Mouse (Mus musculus) heart, embryonic 11.5 days (tissue): ENCODE results near the gene Rab26. TPM values are rescaled to one million over a fixed set of nuclear protein-coding genes. Genes with fewer than 3 reads are reported as not detected.

ENCODE experiments used
- ATAC-seq: fragments of 200-750 bp; cut with Nextera tagmentation; replicated peaks from 2 replicates; pipeline ENCODE4 v1.8.0; 2017; ENCODE audit warnings: moderate library complexity; ENCODE audit not compliant: insufficient number of reproducible peaks, low FRiP score, low TSS enrichment
- H3K27ac ChIP-seq: fragments of 300-500 bp; sonication (generic); 2 replicates; pipeline ENCODE4 v1.5.1; 2014; ENCODE audit warnings: mild to moderate bottlenecking, low read depth, low read length
- H3K27me3 ChIP-seq: fragments of 300-500 bp; sonication (generic); 2 replicates; pipeline ENCODE4 v1.6.1; 2014; ENCODE audit warnings: mild to moderate bottlenecking, low read length, mixed read lengths; ENCODE audit not compliant: control insufficient read depth, insufficient read depth
- H3K36me3 ChIP-seq: fragments of 300-500 bp; sonication (generic); 2 replicates; pipeline ENCODE4 v1.6.1; 2014; ENCODE audit warnings: mild to moderate bottlenecking, low read length, moderate library complexity, mixed read lengths; ENCODE audit not compliant: control insufficient read depth, insufficient read depth
- H3K4me1 ChIP-seq: fragments of 300-500 bp; sonication (generic); 2 replicates; pipeline ENCODE4 v1.6.1; 2014; ENCODE audit warnings: low read length; ENCODE audit not compliant: control insufficient read depth, insufficient read depth
- H3K4me2 ChIP-seq: fragments of 300-500 bp; sonication (generic); 2 replicates; pipeline ENCODE4 v1.6.1; 2014; ENCODE audit warnings: mild to moderate bottlenecking, moderate library complexity
- H3K4me3 ChIP-seq: fragments of 300-500 bp; sonication (generic); 2 replicates; pipeline ENCODE4 v1.5.1; 2014; ENCODE audit warnings: low read depth, low read length
- H3K9ac ChIP-seq: fragments of 300-500 bp; sonication (generic); 2 replicates; pipeline ENCODE4 v1.6.1; 2014; ENCODE audit warnings: mild to moderate bottlenecking, low read depth, low read length, moderate library complexity
- H3K9me3 ChIP-seq: fragments of 300-500 bp; sonication (generic); replicated peaks from 2 replicates; pipeline ENCODE4 v1.6.1; 2016; ENCODE audit warnings: low read length; ENCODE audit not compliant: control insufficient read depth
- WGBS: fragments of 180-500 bp; shearing (Covaris S2); extraction: QIAGEN DNeasy Blood & Tissue Kit; methylation state at CpG from one replicate; pipeline ENCODE4 v1.1.7; 2014; ENCODE audit not compliant: insufficient replicate concordance; 5-methylcytosine and 5-hydroxymethylcytosine counted together
- polyA plus RNA-seq: library from polyadenylated mRNA; unstranded; fragments of >200 nt; fragmentation: Nextera tagmentation; extraction: Ambion mirVana; gene quantifications from 2 replicates; pipeline ENCODE4 v1.2.1, GENCODE M21; 2014

The Rab26 gene
- polyA plus RNA-seq, 1 experiment from 2014 or later: 1.9 TPM

GRCm38 (mm10) chr17:24540375-24540774, 6.4 kb upstream of the Rab26 start:
- no peaks in the 10 kb centered on the region for H3K36me3 ChIP-seq
- ATAC-seq: no peak
- no peaks in the 10 kb centered on the region for H3K4me1 ChIP-seq
- H3K4me2 ChIP-seq: no peak overlapping the region
- no peak overlapping the region for H3K4me3 ChIP-seq
- H3K9me3 ChIP-seq: no peaks in the 10 kb centered on the region
- WGBS: 10% methylated on average over 3 of the region's 3 CpGs
- H3K9ac ChIP-seq: no peak overlapping the region
- H3K27me3 ChIP-seq: peaks cover 6% of the 10 kb centered on the region; the same call in 1 of the 2 replicates
- H3K27ac ChIP-seq: no peak overlapping the region

GRCm38 (mm10) chr17:24538950-24539349, 4.9 kb upstream of the Rab26 start:
- Histone ChIP-seq H3K9ac (no peak overlapping the region), H3K36me3 (no peaks in the 10 kb centered on the region), H3K9me3 (no peaks in the 10 kb centered on the region), H3K4me2 (no peak overlapping the region), H3K4me1 (no peaks in the 10 kb centered on the region), H3K4me3 (no peak overlapping the region), H3K27me3 (no peaks in the 10 kb centered on the region), H3K27ac (no peak overlapping the region)
- WGBS: 56% methylated on average over 8 of the region's 8 CpGs
- no peak for ATAC-seq

- 42% methylated on average over 3 of the region's 3 CpGs for WGBS
- H3K4me1 ChIP-seq: peaks cover 8% of the 10 kb centered on the region
- H3K27ac ChIP-seq: no peak overlapping the region
- H3K4me2 ChIP-seq: no peak overlapping the region
- no peak overlapping the region for H3K4me3 ChIP-seq
- no peaks in the 10 kb centered on the region for H3K36me3 ChIP-seq
- H3K9me3 ChIP-seq: no peaks in the 10 kb centered on the region
- no peak for ATAC-seq
- H3K27me3 ChIP-seq: no peaks in the 10 kb centered on the region
- no peak overlapping the region for H3K9ac ChIP-seq
Measured at GRCm38 (mm10) chr17:24537536-24537935, 3.5 kb upstream of the Rab26 start.

GRCm38 (mm10) chr17:24535300-24535699, 1.3 kb upstream of the Rab26 start:
- H3K9ac ChIP-seq: no peak overlapping the region
- H3K4me3 ChIP-seq: no peak overlapping the region
- ATAC-seq: no peak
- no peaks in the 10 kb centered on the region for H3K9me3 ChIP-seq
- H3K4me1 ChIP-seq: peaks cover 12% of the 10 kb centered on the region
- peaks cover under 1% of the 10 kb centered on the region; the same call in 1 of the 2 replicates for H3K36me3 ChIP-seq
- 43% methylated on average over 5 of the region's 5 CpGs for WGBS
- no peak overlapping the region for H3K27ac ChIP-seq
- no peaks in the 10 kb centered on the region for H3K27me3 ChIP-seq
- no peak overlapping the region for H3K4me2 ChIP-seq

- peaks cover 28% of the 10 kb centered on the region for H3K4me1 ChIP-seq
- 9% methylated on average over 53 of the region's 53 CpGs for WGBS
- H3K27me3 ChIP-seq: no peaks in the 10 kb centered on the region
- H3K9me3 ChIP-seq: no peaks in the 10 kb centered on the region
- no peak overlapping the region for H3K27ac ChIP-seq
- ATAC-seq: peak; percentile 65
- H3K36me3 ChIP-seq: peaks cover 5% of the 10 kb centered on the region
- peak overlapping the region; percentile 44 for H3K4me3 ChIP-seq
- peak overlapping the region; percentile 63 for H3K9ac ChIP-seq
- peak overlapping the region; percentile 94 for H3K4me2 ChIP-seq
Measured at GRCm38 (mm10) chr17:24533099-24533992, 664 bp downstream of the Rab26 start.

- ATAC-seq: no peak
- 73% methylated on average over 7 of the region's 7 CpGs for WGBS
Measured at GRCm38 (mm10) chr17:24532045-24532444, 2.0 kb downstream of the Rab26 start.

GRCm38 (mm10) chr17:24531064-24531463, 2.9 kb downstream of the Rab26 start:
- no peak for ATAC-seq
- Histone ChIP-seq H3K27ac (no peak overlapping the region), H3K4me3 (no peak overlapping the region), H3K27me3 (no peaks in the 10 kb centered on the region), H3K4me1 (peaks cover 33% of the 10 kb centered on the region), H3K9me3 (no peaks in the 10 kb centered on the region), H3K36me3 (peaks cover 5% of the 10 kb centered on the region), H3K9ac (no peak overlapping the region), H3K4me2 (no peak overlapping the region)
- 62% methylated on average over 3 of the region's 3 CpGs for WGBS

More at GRCm38 (mm10) chr17:24532045-24532444, 2.0 kb downstream of the Rab26 start:
- Histone ChIP-seq H3K4me3 (no peak overlapping the region), H3K4me1 (peaks cover 28% of the 10 kb centered on the region), H3K9me3 (no peaks in the 10 kb centered on the region), H3K4me2 (no peak overlapping the region), H3K27ac (no peak overlapping the region), H3K9ac (no peak overlapping the region), H3K36me3 (peaks cover 5% of the 10 kb centered on the region), H3K27me3 (no peaks in the 10 kb centered on the region)

- Histone ChIP-seq H3K27me3 (no peaks in the 10 kb centered on the region), H3K4me2 (peak overlapping the region; percentile 85), H3K36me3 (peaks cover 5% of the 10 kb centered on the region), H3K27ac (no peak overlapping the region), H3K4me1 (peaks cover 33% of the 10 kb centered on the region), H3K4me3 (peak overlapping the region; percentile 95), H3K9ac (peak overlapping the region; percentile 80), H3K9me3 (no peaks in the 10 kb centered on the region)
- WGBS: 33% methylated on average over 8 of the region's 8 CpGs
- ATAC-seq: no peak
Measured at GRCm38 (mm10) chr17:24530361-24531050, 3.5 kb downstream of the Rab26 start.
